Mouse (Mus musculus): ENCODE results near the gene Dedd2.

DNA sequence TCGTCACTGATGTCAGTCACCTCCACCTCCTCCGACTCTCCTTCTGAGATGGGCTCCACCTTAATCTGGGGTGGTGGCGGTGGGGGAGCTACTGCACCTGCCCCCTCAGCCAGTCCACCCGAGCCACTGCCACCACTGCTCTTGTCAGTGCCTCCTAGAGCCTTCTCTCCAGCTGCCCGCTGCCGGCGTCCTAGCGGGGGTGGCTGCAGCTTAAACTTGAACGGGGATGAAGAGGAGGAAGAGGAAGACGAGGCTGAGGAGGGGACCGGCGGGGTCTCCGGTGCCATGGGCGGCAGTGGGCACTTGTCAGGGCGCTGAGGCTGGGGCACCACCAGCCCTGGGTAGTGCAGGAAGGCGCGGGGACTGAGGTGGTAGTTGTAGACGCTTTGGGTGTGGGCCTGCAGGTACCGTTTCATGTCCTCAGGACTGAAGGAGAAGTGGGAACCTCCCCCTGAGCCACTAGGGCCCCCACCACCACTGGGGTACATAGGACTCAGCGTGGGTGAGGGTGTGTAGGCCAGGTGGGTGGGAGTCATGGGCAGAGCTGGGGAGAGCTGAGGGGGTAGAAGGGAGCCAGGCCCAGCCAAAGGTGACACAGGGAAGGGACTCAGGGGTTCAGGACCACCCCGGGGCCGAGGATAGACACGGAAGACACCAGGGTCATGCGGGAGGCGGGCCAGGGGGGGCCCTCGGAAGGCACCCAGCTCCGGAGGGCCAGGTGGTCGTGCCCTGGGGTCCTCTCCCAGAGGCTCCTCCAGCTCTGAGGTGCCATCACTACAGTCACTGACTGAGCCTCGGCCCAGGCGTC lies 24.4 kb upstream of the Dedd2 start:
- TF ChIP-seq CTCF (conservative IDR thresholded peaks at IDR 0.05; ENCODE audit: low read length) (no peak), POU5F1 (IDR thresholded peaks at IDR 0.05; ENCODE audit: borderline replicate concordance, low read length) (no peak), NANOG (IDR thresholded peaks at IDR 0.05; ENCODE audit: borderline replicate concordance, low read length) (no peak)
